Mouse (Mus musculus) lung, embryonic 14.5 days (tissue): ENCODE measurements around the gene Msantd1. TPM values are rescaled to one million over a fixed set of nuclear protein-coding genes. Genes with fewer than 3 reads are reported as not detected.

ENCODE experiments used
- ATAC-seq: fragments of 200-750 bp; cut with Nextera tagmentation; 2 replicates; pipeline ENCODE4 v1.8.0; 2017; ENCODE audit warnings: mild to moderate bottlenecking, moderate TSS enrichment, moderate library complexity; ENCODE audit not compliant: insufficient read depth
- DNase-seq: peaks from one replicate; pipeline ENCODE4 v3.0.0-alpha.2; 2015
- H3K27ac ChIP-seq: fragments of 300-500 bp; sonication (generic); 2 replicates; pipeline ENCODE4 v1.5.1; 2014; ENCODE audit warnings: low read depth, mild to moderate bottlenecking, moderate library complexity
- H3K27me3 ChIP-seq: fragments of 300-500 bp; sonication (generic); 2 replicates; pipeline ENCODE4 v1.6.1; 2014; ENCODE audit warnings: low read length, control low read depth; ENCODE audit not compliant: insufficient read depth
- H3K36me3 ChIP-seq: fragments of 300-500 bp; sonication (generic); 2 replicates; pipeline ENCODE4 v1.6.1; 2014; ENCODE audit warnings: control low read depth; ENCODE audit not compliant: insufficient read depth
- H3K4me1 ChIP-seq: fragments of 300-500 bp; sonication (generic); 2 replicates; pipeline ENCODE4 v1.6.1; 2014; ENCODE audit warnings: antibody characterized with exemption, control low read depth; ENCODE audit not compliant: insufficient read depth
- H3K4me2 ChIP-seq: fragments of 300-500 bp; sonication (generic); 2 replicates; pipeline ENCODE4 v1.6.1; 2014; ENCODE audit warnings: mild to moderate bottlenecking
- H3K4me3 ChIP-seq: fragments of 300-500 bp; sonication (generic); 2 replicates; pipeline ENCODE4 v1.5.1; 2014; ENCODE audit warnings: low read depth, low read length
- H3K9ac ChIP-seq: fragments of 300-500 bp; sonication (generic); 2 replicates; pipeline ENCODE4 v1.6.1; 2014
- H3K9me3 ChIP-seq: fragments of 300-500 bp; sonication (generic); 2 replicates; pipeline ENCODE4 v1.6.1; 2016; ENCODE audit warnings: low read depth, low read length, control low read depth
- CTCF ChIP-seq: IDR thresholded peaks from 2 replicates; pipeline ENCODE4 v1.5.1; 2016; ENCODE audit warnings: antibody characterized with exemption, low read depth
- WGBS: fragments of 180-500 bp; shearing (Covaris S2); extraction: QIAGEN DNeasy Blood & Tissue Kit; methylation state at CpG from one replicate; pipeline ENCODE4 v1.1.7; 2014; 5-methylcytosine and 5-hydroxymethylcytosine counted together
- polyA plus RNA-seq: library from polyadenylated mRNA; unstranded; fragments of >200 nt; fragmentation: Nextera tagmentation; extraction: Ambion mirVana; gene quantifications from 2 replicates; pipeline ENCODE4 v1.2.1, GENCODE M21; 2014

The Msantd1 gene
- polyA plus RNA-seq, 1 experiment from 2014 or later, result 0.49 TPM

DNA sequence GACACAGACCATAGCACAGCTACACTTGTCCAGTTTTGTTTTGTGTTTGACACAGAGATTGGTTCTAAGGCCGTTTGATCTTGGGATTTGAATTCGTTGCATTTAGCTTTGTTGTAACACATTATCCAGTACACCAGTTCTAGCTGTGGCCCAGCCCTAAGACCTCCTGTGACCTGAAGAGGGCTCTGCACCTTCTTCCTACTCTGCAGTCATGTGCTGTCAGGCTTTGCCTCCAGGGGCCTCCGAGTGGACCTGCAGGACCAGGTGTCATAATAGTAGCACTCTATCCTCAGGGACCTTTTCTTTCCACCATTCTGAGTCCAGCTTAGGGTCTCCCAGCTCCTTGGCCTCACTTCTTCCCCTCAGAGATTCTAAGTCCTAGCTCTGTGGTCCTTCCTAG, 64.7 kb downstream of the Msantd1 start:
- H3K27ac ChIP-seq, result no peak overlapping the region
- TF ChIP-seq CTCF, result no peak
- no peak overlapping the region for H3K4me2 ChIP-seq
- DNase-seq (no peak), ATAC-seq (no peak)
- H3K4me1 ChIP-seq, result no peaks in the 10 kb centered on the region
- H3K4me3 ChIP-seq, result no peak overlapping the region
- H3K9ac ChIP-seq, result no peak overlapping the region
- WGBS, result 76% methylated on average over 3 of the region's 3 CpGs
- no peaks in the 10 kb centered on the region for H3K9me3 ChIP-seq
- H3K27me3 ChIP-seq, result no peaks in the 10 kb centered on the region
- H3K36me3 ChIP-seq, result peaks cover 58% of the 10 kb centered on the region

Other genes starting within 250 kb of the Msantd1 start
- 23.9 and 24.0 TPM in 2 replicates for gene Nop14, start 247.9 kb upstream of the Msantd1 start, polyA plus RNA-seq
- gene Grk4, start 247.6 kb upstream of the Msantd1 start, polyA plus RNA-seq, result 1.7 and 2.8 TPM in 2 replicates
- 19.8 and 22.8 TPM in 2 replicates for gene Htt, start 146.3 kb upstream of the Msantd1 start, polyA plus RNA-seq
- 26.6 and 31.4 TPM in 2 replicates for gene Rgs12, start 41.4 kb downstream of the Msantd1 start, polyA plus RNA-seq
- gene Hgfac, start 133.5 kb downstream of the Msantd1 start, polyA plus RNA-seq, result 0.37 TPM in 1 of 2 replicates, not detected in the other
- 0.83 and 1.4 TPM in 2 replicates for gene Dok7, start 148.8 kb downstream of the Msantd1 start, polyA plus RNA-seq
- gene Lrpap1, start 197.8 kb downstream of the Msantd1 start, polyA plus RNA-seq, result 120 and 127 TPM in 2 replicates